Mouse (Mus musculus): ENCODE results near the gene Itgb8.

- TF ChIP-seq POLR2A (IDR thresholded peaks at IDR 0.05; ENCODE audit: extremely low read depth, insufficient read depth, low read length): no peak
- TF ChIP-seq CTCF (IDR thresholded peaks at IDR 0.05; ENCODE audit: extremely low read depth, insufficient read depth, low read length): no peak
These were observed 6.8 kb downstream of the Itgb8 start for GRCm38 (mm10) chr12:119231831-119232230.
